Mouse (Mus musculus) urinary bladder, adult 2 months (tissue): ENCODE results near the gene Eif4b. TPM values are rescaled to one million over a fixed set of nuclear protein-coding genes. Genes with fewer than 3 reads are reported as not detected.

ENCODE experiments used
- DNase-seq: peaks from one replicate; pipeline ENCODE4 v3.0.0; 2022; ENCODE audit warnings: low spot score
- polyA plus RNA-seq: library from polyadenylated mRNA; depleted of rRNA; stranded (reverse); fragments of >200 nt; gene quantifications from 2 replicates; pipeline ENCODE4 v1.2.3, GENCODE M21; 2012

The Eif4b gene
- polyA plus RNA-seq, 1 experiment: 121 TPM

DNA sequence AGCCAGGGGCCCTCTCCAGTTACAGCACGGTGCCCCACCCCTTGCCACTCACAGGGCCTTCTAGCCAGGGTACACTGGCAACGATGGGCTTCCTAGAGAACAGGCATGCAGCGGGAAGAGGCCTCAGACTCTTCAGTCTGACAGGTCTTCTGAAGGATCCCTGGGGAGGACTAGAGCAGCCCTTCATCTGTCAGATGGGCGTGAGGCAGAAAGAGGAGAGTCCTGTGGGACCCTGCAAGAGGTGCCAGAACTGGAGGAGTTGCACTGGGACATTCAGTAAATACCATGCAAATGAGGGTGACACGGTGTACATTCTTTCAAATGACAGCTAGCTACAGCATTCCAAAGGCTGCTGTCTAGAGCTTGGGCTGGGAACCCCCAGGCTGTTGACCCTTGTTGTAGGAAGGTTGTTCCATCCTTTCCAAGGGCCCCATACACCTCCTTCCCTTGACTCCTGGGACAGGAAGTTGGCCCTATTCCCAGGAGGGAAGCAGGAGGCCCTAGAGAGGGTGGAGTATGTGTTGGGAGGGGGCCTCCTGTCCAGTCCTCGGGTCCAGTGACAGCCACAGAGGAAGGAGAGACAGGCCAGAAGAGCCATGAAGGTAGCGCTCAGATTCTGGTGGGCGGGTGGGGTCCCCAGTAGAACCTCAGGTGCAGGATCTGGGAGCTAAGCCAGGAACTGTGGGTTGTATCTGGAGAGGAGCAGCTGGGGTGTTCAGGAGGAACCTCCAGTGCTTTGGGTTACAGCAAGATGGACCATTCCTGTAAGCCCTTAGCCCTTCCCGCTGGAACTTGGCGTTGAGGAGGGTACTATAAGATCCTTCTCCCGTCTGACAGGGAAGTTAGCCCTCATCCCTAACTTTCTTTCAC is 28.3 kb downstream of the Eif4b start:
- no peak for DNase-seq

DNA sequence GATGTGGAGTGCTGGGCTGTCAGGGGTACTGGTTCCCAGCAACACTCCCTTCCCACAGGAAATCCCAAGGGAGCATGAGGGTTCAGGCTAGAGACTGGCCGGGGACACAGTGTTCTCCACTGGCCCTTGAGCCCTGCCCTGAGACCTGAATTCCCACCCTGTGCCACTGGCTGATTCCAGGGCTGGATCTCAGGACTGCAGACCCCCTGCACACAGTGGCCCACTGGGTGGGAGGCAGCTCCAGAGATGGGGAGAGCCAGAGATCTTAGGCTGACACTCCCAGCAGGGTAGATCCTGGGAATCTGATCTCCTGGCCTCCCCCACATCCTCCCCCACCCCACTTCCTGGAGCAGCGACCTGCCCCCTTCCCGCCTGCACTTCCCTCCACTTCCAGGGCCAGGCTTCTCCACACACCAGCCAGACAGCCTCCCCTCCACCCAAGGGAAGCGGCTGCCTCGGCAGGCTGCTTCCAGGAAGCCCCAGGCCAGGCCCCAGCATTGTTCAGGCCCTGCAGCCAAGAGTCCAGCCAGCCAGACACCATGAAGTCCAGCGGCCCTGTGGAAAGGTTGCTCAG is 29.1 kb downstream of the Eif4b start:
- peak; percentile 40 for DNase-seq

DNA sequence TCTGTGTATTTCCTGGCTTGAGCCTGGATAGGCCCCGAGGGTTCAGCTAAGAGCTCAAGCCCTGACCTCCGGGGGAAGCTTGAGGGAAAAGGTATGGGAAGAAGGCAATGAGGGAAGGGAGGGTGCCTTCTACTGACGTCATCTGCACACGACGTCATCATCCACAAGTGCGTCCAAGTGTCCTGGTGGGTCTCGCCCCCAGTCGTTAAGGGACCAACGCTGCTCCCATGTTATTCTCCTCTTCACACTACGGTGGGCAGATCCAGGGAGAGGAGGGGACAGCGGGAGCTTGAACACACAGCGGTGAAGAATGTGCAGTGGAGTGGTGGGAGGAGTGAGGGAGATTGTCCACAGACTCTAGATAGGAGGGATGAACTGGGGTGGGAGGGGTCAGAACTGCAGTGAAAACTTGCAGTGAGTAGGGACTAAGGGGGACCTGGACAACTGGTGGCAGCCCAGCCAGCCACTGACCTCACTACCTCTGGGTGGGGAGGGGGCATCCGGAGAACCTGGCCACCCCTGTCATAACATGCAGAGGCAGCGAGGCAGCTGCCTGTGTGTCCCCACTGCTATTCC is 29.9 kb downstream of the Eif4b start:
- DNase-seq: no peak

DNA sequence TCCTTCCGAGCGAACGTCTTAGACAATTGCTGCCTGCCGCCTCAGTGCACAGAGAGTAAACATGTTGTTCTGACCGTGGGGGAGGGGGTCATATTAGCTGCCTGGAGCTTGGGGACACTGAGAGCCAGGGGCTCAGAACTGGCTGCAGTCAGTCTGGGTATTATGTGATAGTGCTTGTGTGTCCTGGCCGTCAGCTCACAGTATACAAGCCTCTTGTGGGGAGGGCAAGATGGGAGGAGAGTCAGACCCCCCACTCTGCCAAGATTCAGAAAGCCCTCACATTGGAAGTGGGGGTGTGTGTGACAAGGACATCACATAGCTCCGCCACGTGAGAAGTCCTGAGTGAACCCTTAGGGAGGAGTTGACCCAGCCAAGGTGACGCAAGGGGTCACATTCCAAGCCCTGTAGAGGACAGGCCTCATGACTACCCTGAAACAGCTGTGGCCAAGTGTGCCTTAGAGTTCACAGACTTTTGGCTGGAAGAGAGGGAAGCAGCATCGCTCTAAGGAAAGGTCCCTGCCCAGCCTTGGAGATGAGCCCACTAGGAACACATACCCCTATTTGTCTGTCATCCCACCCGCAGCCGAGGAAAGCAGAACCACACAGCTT is 30.5 kb downstream of the Eif4b start:
- peak; percentile 39 for DNase-seq

DNA sequence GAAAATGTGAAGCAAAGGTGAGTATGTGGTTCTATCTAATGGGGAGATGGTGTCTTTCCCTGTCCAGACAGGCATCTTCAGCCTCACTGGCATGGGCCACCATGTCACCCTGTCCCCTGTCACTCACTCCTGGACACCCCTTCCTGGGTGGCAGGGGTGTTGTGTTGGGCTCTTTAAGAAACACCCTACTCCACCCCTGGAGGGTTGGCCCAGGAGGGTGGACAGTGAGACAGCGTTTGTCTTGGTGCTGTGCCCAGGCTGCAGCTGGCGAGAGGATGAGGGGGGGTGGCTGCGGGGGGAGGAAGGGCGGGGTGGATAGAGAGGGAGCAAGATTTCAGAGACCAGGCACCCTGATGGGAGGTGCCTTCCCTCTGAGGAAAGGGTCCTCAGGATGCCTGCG is 31.8 kb downstream of the Eif4b start:
- DNase-seq: peak; percentile 48

DNA sequence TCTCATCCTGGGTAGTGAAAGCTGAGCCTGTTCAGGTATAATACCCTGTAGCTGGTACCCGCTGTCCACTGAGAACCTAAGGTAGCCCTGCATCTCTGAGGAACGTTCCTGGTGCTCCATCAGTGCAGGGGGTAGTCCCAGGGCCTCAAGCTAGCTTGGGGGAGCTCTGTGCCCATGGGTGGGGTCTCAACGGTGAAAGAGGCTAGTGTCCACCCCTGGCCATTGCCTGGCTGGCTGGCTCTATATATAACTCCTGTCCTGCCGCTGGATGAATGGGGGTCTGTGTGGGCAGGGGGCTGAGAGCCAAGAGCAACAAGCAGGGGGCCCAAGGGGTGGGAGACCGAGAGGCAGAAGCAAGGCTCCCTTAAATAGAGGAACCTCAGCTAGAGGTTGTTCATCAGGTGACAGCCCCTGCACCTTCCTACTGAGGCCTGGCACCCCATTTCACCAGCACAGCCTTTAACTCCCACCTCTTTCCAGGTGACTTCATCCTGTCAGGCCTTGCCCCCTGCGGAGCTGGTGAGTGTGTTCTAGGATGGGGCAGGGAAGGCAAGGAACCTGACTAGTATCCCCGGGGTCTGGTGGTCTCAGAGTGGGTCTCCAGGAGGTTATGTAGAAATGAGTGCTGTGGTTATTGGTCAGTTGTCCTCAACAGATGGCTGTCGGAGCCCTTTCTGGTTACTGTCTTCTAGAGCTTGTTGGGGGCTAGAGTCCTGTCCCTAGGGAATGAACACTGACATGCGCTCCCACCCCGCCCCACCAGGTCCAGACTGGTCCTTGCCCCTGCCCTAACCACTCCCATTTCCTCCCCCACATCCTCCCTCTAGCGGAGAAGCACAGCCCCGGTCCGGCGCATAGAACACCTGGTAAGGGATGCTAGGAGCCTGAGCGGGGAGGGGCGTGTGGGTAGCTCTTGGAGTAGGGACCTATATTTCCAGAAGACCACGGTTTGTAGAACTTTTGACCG is 32.5 kb downstream of the Eif4b start:
- peak; percentile 30 for DNase-seq

DNA sequence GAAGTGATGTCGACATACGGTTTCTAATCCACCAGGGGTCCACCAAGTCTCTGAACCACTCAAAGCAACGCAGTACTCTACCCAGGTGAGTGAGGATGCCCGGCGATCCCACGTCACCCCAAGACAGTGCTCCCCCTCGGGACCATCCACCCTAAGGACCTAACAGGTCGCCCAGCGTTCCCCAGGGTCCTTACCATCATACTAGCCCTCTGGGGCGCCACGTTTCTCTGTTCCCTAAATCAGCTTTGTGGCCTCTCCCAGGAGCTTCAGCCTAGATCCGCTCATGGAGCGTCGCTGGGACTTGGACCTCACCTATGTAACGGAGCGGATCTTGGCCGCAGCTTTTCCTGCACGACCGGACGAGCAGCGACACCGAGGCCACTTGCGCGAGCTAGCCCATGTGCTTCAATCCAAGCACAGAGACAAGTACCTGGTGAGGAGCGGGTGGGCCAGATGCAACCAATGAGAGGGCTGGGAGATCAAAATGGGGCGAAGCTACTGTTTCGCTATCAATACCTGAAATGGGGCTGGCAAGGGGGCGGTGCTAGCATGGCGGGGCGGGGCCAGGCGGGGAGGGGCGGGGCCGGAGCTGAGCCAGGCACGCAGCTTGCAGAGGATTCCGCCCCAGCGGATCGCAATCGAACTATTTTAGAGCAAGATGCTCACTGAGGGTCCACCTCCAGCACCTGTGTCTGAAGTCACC is 33.3 kb downstream of the Eif4b start:
- DNase-seq: peak; percentile 34

DNA sequence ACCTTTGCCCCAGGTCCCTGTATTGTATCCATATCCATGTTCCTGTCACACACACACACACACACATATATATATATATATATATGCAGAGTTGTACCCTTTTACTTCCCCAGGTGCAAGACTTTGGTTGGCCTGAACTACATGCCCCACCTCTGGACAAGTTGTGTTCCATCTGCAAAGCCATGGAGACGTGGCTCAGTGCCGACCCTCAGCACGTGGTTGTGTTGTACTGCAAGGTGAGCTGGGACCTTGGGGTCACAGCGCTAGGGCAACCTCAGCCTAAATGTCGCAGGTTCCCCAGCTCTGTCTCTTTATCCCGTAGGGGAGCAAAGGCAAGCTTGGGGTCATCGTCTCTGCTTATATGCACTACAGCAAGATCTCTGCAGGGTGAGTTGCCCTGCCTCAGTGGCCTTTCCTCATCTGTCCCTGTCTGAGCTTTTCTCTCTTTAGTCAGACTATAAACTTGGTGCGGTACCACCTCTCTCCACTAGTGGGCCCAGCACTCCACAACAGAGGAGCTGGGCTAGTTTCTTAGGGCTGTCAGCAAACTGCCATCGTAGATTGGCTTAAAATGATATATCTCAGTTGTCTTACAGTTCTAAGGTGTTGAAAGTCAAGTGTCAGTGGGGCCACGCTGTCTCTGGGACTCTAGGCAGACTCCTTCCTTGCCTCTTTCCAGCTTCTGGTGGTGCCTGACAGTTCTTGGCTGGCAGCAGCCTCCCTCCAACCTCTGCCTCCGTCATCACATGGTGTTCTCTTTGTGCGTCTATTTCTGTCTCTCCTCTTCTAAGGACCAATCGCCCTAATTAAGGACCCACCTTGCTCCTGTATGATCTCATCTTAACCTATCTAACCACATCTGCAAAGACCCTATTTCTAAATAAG is 34.4 kb downstream of the Eif4b start:
- peak; percentile 36 for DNase-seq

DNA sequence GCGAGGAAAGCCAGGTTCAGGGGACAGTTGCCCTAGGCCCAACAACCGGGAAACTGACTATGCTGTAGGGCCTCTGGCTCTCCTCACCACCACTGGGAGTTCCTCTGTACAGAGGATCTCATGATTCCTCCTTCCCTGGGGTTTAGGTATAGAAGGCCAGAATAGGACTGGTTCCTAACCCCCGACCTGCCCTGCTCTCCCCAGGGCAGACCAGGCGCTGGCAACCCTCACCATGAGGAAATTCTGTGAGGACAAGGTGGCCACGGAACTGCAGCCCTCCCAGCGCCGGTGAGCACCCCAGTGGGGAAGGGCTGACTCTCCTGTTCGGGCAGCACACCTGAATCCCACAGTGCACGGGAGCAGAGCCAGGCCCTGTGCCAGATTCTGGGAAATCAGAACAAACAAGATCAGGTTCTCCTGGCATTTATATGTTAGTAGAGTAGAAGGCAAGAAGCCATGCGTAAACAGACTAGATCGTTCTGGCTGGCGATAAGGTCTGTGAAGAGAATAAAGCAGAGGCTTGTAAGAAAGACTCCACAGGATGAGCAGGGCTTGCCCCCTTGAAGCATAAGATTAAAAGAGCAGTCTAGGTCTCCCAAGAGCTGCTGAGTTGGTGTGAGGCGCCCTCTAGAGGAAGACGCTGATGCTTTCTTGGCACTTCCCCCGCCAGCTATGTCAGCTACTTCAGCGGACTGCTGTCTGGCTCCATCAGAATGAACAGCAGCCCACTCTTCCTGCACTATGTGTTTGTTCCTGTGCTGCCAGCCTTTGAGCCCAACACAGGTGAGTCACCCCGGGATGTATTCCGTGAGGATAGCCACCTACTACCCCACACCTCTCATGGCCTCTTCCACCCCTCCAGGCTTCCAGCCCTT is 35.3 kb downstream of the Eif4b start:
- DNase-seq: no peak

DNA sequence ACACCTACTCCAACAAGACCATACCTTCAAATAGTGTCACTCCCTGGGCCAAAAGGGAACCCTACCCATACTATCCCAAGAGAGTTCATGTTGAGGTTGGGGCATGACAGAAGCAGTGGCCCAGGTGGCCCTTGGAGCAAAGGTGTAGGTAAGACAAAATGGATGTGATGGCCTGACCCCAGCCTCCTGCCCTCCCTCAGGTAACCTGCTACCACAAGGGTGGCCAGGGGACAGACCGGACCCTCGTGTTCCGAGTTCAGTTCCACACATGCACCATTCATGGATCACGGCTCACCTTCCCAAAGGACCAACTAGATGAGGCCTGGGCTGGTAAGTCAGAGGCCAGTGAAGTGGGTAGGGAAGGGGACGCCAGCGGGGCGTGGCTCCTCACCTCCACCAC is 36.7 kb downstream of the Eif4b start:
- no peak for DNase-seq

DNA sequence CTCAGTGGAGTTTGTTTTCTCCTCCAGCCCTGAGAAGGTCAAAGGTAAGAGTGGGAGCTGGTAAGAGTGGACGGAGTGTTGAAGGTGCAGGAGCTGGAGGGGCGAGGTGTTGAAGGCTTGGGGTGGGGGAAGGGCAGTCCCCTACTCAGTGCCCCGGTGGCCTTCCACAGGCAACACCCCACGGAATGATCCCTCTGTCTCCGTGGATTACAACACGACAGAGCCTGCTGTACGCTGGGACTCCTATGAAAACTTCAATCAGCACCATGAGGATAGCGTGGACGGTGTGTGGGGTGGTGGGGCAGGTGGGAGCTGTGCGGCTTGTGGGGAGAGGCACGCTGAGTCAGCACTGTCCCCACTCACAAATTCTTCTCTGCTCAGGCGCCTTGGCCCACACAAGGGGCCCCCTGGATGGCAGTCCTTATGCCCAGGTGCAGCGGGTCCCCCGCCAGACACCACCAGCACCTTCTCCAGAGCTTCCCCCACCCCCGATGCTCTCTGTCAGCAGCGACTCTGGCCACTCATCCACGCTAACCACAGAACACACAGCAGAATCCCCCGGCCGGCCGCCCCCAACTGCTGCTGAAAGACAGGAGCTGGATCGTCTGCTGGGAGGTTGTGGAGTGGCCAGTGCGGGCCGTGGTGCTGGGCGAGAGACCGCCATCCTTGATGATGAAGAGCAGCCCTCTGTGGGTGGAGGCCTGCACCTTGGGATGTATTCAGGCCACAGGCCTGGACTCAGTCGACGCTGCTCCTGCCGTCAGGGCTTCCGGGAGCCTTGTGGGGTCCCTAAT is 37.3 kb downstream of the Eif4b start:
- DNase-seq: no peak

DNA sequence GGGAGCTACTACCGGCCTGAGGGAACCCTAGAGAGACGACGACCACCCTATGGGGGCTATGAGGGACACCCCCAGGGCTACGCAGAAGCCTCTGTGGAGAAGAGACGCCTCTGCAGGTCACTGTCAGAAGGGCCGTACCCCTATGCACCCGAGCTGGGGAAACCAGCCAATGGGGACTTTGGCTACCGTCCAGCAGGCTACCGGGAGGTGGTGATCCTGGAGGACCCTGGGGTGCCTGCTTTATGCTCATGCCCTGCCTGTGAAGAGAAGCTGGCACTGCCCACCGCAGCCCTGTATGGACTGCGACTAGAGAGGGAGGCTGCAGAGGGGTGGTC is 37.9 kb downstream of the Eif4b start:
- DNase-seq: no peak

DNA sequence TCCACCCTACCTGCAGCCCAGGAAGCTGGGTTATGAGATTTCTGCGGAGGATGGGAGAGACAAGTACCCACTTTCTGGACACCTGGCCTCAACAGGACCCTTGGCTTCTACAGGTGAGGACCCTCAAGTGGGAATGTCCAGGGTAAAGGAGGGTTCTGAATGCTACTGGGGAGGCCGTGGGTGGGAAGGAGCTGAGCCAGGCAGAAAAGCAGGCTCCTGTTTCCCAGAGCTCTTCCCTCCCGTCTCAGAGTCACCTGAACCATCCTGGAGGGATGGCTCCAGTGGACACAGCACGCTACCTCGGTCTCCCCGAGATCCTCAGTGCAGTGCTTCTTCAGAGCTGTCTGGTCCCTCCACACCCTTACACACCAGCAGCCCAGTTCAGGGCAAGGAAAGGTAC is 38.6 kb downstream of the Eif4b start:
- DNase-seq: no peak

DNA sequence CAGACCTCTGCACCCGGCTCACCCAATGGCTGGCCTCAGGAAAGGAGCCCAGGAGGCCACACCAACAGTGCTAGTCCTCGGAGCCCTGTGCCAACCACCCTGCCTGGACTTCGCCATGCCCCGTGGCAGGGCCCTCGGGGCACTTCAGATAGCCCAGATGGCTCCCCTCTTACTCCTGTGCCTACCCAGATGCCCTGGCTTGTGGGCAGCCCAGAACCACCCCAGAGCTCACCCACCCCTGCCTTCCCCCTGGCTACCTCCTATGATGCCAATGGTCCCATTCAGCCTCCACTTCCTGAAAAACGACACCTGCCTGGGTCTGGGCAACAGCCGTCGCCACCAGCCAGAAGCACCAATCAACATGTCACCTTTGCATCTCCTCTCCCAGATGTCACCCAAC is 39.3 kb downstream of the Eif4b start:
- DNase-seq: no peak

DNA sequence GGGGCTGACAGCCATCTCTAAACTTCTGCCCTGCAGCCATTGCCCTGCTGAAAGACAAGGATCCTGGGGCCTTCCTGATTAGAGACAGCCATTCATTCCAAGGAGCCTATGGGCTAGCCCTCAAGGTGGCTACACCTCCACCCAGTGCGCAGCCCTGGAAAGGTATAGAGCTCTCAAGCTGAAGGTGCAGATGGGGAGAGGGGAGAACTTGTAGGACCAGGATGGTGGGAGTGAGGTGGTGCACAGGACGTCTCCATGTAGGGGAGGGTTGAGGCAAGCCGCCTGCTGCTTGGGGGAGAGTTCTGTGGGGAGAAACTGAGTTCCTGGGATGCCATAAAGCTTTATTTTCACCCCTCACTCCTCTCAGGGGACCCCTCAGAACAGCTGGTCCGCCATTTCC is 40.1 kb downstream of the Eif4b start:
- no peak for DNase-seq

DNA sequence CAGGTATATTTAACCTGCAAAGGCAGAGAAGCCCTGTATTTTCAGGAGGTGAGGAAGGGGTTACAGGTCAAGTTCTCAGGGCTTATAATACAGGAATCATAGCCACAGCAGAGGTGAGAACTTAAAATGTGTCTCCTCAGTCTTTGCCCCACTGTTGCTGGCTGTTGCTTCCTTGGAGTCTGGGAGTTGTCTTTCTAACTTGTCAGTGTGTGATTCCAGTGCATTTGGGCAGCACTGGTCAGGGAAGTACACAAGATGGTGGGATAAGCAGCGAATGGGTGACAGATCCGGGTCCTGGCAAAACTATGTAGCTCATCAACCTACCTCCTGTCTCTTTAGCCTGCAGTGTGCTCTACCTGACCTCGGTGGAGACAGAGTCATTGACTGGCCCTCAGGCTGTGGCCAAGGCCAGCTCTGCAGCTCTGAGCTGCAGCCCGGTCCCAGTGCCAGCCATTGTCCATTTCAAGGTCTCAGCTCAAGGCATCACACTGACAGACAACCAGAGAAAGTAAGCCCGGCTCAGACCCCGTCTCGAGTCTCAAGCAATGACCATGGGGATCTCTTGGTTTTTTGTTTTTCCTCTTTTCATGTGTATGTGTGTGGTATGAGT is 41.2 kb downstream of the Eif4b start:
- no peak for DNase-seq

DNA sequence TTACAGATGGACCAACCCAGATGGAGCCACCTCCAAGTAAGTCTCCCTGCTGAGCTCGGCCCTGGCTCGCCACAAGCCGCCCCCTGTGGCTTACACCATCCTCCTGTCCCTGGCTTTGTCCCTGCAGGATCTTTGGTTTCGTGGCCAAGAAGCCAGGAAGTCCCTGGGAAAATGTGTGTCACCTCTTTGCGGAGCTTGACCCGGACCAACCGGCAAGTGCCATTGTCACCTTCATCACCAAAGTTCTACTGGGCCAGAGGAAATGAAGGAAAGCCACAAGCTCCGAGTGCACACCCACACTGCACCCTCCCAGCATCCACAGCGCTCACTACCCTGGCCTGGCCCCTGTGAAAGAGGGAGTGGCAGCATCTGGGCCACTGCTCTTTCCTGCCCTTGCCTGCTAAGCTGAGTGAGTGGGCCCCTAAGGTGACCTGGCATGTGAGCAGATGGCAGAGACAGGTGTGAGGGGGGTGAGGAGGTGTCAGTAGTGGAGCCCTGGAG is 42.2 kb downstream of the Eif4b start:
- no peak for DNase-seq
